Mouse (Mus musculus): Measurements from ENCODE around the gene Mybpc3.
A peak's percentile ranks its signal among the peaks of the same experiment; 100 is the strongest.

Gene Mybpc3

GRCm38 (mm10) chr2:91117585-91118275 is at the start of gene Mybpc3:
Gene Mybpc3, plus strand, starts transcription at chr2:91118144.
- DNase-seq = no peak

DNA sequence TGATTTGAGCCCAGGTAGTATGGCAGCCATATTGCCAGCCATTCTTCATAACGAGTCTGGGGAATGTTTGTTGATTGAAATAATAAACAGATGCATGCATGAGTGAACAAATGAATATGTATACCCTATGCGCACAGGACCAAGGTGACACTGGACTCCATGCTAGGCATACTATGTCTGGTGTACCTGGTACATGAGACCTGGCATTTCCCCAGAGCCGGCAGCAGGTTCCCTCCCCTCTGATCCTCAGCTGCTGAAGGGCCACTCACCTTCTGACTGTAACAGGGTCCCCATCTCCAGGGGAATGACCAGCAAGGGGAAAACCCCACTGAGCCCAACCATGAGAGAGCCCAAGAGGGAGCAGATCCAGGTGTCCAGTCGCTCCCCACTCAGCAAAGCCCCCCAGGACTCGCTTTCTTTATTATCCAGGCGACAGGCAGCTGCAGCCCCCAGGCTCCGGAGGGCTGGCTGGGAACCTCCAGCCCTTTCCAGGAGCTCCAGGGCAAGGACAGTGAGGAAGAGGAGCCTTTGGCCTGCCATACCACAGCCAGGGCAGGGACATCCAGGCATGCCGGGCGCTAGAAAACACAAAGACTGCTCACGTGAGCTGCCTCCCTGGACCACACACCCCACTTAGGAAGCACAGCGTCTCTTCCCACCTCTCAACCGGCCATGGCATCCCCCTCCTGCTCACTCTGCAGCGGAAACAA is 49.6 kb upstream of the Mybpc3 start:
- DNase-seq = no peak

DNA sequence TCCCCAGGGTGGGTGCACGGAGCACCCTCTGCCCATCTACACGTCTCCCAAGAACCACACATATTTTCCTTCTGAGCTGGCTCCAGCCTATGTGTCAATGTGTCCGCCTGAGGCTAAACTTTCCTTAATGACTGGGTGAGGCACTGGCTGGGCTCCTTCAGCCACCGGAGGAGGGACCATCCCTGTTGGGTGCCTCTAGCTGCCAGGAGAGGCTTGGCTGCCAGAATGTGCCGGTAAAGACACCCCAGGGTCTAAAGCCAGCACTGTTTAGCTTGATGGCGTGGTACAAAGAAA is 49.1 kb upstream of the Mybpc3 start:
- DNase-seq = no peak

DNA sequence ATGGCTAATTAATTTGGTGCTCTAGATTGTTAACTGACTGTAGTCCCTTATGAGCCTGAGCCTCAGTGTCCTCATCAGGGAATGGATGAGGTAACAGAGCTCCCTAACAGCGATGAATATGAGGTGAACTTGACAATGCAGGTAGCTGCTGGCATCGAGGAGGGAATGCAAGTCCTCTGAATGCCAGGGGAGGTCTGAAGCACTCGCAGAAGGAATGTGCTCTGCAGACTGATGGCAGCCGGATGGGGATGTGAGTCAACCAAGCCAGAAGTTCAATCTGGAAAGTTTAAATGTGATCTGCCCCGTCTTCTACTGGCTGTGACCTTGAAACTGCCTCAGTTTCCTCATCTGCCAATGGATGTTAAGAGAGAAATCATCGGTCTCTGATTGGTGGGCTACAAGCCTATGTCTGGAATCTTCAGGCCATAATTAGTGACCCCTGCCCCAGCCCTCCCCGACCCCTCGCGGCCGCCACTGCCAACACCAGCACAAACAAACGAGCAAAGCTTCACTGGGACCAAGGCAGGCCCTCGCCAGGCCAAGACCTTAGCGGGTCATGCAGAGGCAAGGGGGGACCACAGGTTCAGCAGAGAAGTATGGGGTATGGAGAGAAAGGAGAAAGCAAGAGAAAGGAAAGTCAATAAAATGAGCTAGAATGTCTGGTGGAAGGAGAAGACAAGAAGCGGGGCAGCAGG is 48.5 kb upstream of the Mybpc3 start:
- DNase-seq = no peak

DNA sequence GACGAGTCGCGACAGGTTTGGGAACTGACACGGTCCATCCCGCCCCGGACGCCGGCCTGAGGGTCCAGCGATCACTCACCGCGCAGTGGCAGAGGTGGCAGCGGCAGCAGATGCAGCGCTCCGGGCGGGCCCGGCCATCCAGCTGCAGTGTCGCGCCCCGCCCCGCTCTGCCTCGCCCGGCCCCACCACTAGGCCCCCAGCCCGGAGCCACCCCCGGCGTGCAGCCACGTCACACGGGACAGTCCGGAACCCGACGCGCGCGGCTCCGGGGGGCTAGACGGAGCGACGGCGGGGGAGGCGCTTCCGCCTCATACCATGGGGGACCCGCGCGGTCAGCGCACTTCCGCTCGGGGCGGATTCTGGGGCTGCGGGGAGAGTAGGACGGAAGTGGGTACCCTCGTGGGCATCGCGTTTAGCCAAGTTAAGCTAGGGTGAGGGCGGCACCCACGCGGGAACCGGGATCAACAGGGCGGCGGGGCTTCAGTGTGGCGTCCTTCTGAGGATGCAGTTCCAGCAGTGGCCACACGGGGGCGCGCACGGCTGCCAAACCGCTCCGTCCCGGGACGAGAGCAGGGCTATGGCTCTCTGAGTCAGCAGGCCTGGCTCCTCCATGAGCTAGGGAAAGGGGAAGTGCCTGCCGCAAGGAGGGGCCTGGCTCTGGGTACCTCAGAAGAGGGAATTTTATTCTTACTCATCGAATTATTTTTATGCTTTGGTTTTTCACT is 47.7 kb upstream of the Mybpc3 start, which contains the start of gene Slc39a13:
TSS of gene Slc39a13 (minus strand) at position 342 of the 725 bp plus-strand sequence.
- peak; percentile 97 for DNase-seq

DNA sequence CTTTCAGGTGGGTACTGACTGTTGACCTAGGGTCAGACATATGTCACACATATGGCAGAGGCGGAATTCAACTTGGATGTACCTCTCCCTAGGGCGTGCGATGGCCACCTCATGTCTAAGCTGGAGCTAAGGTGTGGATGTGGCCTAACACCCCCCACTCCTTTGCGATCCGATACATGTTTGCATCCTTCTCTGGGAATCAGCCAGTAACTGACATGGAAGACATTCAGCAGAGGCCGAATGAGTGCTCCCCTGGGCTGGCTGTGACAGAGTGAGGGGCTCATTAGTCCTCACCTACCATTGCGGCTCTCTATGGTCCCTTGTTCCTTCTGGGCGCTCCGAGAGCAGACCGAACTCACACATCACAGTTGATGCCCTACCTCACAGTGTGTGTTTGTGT is 46.9 kb upstream of the Mybpc3 start:
- DNase-seq = peak; percentile 46

DNA sequence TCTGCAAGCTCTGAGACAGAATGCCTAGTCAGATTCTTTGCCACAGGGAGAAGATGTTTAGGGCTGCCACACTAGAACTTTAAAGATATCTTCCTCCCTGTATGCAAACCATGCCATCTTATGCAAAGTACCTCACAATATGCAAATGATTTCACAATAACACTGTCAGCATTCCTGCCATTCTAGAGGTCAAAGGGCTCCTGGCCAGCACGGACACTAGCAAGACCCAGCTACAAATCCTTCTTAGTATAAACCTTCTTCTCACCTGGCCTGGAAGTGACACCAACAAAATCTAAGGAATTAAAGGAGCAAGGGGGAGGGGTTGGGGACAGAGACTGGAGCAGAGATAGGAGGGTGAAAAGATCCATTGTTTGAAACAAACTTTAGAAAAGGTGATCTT is 45.9 kb upstream of the Mybpc3 start:
- DNase-seq = no peak

- DNase-seq = no peak
Observed at GRCm38 (mm10) chr2:91077957-91078313, 40.0 kb upstream of the Mybpc3 start.

DNA sequence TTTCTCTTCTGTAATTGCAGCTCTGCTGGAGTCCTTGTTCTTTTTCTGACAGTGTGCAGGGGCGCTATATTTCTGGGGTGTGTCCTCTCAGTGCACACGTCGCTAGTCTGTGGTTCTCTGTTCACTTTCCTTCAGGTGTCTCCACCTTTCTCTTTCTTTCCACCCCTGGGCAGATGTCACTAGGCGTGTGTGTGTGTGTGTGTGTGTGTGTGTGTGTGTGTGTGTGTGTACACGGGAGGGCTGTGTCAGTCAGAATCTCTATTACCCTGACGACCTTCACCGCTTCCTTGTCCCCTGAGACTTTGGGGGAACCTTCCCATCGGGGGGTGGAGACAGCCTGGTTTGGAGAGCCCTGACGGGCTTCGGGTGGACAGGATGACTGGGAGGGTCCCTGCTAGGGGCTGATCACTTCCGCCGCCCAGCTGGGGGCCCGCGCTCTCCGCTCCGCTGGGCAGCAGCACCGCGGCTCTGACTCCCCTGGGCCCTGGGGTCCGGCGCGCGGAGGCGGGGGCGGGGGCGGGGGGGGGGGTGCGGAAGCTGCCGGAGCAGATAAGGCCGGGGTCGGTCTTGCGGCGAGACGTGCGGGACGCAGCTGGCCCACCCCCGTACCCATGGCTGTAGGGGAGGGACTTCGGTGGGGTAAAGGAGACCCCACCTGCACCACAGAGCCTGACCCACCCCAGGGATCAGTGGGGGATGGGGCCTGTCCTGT is 39.5 kb upstream of the Mybpc3 start:
- DNase-seq = no peak

DNA sequence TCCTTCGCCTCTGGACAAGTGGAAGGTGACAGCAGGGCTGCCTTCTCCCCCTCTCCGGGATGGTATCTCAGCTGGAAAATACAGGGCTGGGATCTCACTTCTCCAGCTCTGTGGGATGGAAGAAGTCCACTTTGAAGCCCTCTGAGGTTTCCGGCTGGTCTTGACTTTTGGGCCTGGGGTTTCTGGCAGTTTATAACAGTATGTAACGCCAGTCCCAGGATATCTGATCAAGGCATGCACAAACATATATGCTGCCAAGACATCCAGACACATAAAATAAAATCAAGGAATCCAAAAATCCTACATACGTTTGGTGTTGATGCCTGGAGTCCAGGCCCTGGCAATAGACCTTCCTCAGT is 38.9 kb upstream of the Mybpc3 start:
- no peak for DNase-seq

GRCm38 (mm10) chr2:91080784-91081513 is 37.0 kb upstream of the Mybpc3 start:
- DNase-seq = peak; percentile 71

GRCm38 (mm10) chr2:91081775-91082695 is 35.9 kb upstream of the Mybpc3 start, which contains the start of gene Spi1:
Gene Spi1, plus strand, starts transcription at chr2:91082390.
- DNase-seq = no peak

GRCm38 (mm10) chr2:91082844-91083243 is 35.1 kb upstream of the Mybpc3 start:
- peak; percentile 86 for DNase-seq

DNA sequence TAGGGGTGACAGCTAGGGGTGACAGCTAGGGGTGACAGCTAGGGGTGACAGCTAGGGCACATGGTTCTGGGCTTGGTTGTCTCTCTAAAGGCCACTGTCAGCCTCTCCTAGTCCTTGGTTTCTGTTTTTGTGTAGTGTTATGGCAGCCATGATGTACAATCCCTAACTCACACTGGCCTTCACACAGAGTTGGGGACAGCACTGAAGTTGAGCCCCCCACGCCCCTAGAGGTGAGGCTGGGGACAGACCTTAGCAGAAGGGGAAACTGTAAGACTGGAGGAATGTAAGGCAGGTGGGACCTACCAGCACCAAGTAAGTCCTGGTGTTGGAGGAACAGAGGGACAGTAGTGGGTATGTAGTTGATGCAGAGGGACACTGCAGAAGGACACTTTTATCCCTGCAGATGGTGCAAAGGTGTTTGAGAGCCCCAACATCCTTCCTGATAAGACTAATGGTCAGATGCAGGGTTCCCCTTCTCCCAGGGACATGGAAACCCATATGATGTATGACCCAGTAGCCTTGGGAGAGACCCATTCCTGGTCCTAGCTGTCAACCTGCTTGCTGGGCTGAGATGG is 34.5 kb upstream of the Mybpc3 start:
- no peak for DNase-seq

- peak; percentile 78 for DNase-seq
Observed at GRCm38 (mm10) chr2:91084179-91084820, 33.6 kb upstream of the Mybpc3 start.

GRCm38 (mm10) chr2:91085494-91086391 is 32.2 kb upstream of the Mybpc3 start:
- no peak for DNase-seq

DNA sequence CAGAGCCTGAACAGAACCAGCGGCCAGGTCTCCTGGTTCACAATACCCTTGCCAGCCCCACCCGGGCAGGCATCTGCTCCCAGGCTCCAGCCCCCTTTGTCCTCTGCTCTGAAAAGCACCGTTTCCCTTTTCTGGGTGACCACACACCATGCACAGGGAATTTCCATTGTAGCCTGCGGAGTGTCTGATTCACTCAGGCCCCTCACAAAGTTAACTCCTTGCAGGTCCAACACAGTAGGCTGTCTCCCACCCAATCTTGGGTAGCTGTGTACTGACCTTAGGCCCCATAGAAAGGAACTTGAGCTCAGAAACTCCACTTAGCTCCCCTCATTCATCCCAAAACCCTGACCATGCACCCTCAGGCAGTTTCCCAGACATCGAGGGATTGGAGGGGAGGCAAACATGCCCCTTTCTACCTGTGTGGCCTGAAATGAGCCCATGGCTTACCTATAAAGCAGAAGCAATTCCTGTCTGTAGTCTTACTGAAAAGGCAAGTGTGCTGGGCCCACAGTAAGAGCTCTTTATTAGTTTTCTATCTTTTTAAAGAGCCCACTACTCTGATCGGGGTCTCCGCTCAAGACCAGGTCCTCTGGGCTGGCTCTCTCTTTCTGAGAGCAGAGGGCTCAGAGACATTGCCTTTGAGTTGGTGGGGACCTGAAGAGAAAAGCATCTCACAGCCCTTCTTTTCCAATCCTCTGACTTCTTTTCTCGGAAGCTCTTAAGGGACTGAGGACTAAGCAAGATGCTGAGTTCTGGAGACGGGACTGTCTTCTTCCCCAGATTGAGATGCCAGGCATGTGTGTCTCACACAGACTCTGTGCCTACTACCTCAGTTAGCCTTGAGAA is 31.3 kb upstream of the Mybpc3 start:
- DNase-seq = peak; percentile 67

GRCm38 (mm10) chr2:91087453-91087852 is 30.5 kb upstream of the Mybpc3 start:
- DNase-seq = no peak

Measured in layer of hippocampus, adult 9-11 months (tissue).